Mouse (Mus musculus) retina, postnatal 1 day (tissue): ENCODE data around the gene Kif26b.

ENCODE experiments used
- DNase-seq: peaks from one replicate; pipeline ENCODE4 v3.0.0-alpha.2; 2012

The Kif26b gene

DNA sequence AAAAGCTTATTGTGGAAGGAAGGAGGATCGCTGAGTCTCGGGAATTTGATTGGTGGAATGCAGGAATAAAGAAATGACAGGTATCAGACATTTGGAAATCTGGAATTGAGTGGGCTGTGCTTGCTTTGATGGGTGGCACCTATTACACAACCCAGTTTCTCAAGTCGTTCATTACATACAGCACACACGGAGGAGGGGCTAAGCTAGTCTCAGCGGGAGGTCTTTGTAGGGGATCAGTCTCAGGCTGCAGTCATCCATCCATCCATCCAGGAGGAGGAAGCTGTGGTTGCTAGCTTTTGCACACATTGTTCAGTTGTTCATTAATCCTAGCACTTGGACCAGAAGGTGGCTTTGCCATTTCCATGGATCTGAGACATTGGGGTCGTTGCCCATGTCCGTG is 137.6 kb downstream of the Kif26b start:
- DNase-seq: no peak

DNA sequence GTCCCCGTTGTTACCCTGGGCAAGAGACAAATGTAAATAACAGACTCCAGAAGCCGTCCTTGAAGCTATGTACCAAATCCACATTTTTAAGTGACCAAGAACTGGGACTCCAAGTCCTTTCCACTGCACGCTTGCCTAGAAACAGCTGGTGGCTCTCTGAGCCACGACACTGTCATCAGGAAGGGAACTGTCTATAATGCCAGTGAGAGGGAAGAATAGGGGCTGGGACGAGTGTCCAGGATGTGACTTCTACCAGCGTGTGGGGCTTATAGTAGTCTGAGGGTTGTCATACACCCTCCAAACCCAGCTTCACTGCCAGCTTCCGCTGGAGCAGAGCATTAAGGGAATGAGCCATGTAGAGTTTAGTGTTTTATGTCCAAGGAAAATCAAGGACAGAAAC is 138.9 kb downstream of the Kif26b start:
- DNase-seq: no peak

DNA sequence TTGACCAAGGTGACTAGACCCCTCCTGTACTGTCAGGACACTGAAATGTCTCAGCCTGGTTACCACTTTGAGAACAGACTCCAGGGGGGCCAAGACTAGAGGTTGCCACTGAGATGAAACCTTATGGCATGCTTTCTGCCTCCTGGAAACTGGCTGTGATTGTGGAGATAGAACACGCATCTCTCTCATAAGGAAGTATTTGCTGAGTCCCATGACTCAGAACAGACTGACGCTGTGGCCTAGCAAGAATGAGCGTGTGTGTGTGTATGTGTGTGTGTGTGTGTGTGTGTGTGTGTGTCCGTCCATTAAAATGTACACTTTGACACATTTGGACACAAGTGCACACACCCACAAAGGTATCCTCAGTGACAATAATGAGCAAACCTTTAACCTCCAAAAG is 140.0 kb downstream of the Kif26b start:
- DNase-seq: no peak

DNA sequence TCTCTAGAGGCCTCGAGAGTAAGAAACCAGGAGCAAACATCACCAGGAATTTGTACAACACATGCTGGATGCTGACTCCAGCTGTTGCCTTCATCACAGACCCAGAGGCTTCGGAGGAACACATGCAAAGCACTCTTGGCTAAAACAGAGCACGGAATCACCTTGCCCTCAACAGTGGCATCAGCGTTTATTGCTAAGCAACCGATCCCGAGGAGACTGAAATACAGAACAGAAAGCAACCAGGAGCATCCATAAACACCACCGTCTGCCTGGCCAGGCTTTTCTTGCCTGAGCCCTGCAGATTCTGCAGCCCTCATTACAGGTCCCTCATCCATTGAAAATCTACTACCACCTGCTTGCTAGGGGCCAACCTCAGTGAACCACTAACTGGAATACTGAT is 144.1 kb downstream of the Kif26b start:
- no peak for DNase-seq

DNA sequence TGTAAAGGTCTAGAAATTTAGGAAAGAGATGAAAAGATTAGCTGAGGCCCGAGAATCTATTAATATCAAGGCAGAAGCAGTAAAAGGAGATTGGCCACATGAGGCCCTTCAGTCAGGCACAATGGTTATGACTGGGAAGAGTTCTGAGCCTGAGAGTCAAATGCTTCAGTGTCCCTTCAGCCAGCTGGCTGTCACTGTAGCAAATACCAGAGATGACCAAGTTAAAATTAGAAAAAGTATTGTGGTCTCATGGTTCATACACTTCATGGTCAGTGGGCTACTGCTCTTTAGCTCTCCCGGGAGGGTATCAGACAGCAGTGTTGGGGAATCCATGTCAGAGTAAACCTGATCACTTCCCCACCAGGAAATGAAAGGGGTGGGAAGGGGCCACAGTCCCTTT is 144.6 kb downstream of the Kif26b start:
- no peak for DNase-seq

DNA sequence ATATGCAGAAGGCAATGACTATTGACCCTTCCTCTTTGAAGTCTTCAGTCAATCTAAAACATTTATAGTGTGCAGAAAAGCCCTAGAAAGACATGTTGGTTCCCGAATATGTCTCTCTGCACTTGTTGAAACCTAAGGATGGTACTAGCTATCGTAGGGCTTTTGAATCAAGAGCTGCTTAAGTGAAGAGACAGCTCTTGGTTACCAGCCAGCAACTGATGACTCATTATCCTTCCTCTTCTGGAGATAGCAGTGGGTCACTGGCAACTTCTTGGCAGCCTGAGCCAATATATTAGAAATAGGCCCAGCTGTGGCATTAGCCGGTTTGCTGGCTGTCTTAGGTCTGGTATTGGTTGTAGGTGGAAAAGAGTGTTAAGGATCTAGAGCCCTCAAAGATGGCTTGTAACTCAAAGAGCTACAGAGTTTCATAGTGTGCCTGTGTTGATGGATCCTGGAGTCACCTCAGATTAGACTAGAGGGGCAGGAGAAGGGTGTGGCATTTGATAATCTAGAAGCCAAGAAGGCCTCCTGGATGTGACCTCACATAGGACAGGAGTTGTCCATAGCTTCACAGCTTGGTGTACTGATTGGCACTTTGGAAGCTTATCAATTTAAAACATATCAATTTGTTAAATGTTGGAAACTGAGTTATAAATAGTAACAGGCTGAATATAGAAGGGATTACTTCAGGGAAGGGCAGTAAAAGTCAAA is 146.8 kb downstream of the Kif26b start:
- DNase-seq: no peak

DNA sequence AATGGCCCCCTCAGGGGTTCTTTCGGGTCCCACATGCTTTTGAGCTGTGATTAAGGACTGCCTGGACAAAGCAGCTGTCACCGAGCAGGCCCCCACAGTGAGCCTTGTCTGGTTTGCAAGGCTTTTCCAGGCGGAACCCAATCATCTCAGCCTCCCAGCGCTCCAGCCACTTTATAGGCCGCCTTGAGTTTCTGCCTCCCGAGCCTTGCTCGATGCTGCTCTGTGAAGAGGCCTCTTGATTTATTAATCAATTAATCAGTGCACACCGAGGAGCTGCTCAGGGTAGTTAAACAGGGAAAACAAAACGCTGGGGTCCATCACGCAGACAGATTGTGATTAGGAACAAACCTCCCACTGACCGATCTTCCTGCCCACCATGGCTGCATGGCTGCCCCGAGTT is 148.2 kb downstream of the Kif26b start:
- DNase-seq: no peak

DNA sequence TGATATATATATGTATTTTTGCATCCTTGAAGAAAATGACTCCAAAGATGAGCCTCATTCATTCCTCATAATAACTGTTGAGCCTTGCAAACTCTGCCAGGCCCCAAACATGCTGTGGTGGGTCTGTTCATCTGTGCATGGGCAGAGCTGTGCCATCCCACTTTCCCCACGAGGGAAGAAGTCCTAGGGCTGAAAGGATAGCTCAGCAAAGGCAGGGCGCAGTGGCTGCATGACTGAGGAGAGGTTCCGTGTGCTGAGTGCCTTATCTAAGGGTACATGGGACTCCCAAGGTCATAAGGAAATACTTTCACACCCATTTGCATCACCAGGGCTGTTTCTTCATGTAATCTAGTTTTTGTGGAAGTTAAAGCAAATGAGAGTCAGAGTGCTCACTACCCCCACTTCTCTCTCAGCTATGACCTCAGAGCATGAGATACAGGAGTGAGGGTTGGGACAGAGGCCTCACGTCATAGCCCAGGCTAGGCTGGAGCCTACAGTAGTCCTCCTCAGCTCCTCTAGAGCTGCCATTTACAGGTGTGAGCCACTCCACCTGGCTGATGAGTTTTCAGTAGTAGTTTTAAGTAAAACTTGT is 148.8 kb downstream of the Kif26b start:
- DNase-seq: no peak

DNA sequence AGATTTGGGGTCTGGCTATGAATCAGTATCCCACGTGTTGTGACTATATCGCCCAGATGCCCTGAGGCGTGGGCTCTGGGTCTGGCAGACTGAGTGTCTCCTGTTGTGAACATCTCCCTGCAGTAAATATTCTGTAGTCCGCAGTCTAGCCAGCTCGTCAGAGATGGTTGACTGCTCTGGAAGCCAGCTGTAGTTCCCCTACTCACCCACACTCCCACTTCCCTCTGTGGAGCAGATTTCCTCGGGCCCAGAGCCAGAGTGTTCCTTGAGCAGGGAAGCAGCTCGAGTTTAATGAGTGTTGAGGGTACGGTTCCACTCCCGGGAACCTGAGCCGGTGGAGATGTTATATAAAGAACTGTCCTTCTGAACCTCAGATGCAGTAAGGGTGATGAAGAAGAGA is 154.7 kb downstream of the Kif26b start:
- no peak for DNase-seq

DNA sequence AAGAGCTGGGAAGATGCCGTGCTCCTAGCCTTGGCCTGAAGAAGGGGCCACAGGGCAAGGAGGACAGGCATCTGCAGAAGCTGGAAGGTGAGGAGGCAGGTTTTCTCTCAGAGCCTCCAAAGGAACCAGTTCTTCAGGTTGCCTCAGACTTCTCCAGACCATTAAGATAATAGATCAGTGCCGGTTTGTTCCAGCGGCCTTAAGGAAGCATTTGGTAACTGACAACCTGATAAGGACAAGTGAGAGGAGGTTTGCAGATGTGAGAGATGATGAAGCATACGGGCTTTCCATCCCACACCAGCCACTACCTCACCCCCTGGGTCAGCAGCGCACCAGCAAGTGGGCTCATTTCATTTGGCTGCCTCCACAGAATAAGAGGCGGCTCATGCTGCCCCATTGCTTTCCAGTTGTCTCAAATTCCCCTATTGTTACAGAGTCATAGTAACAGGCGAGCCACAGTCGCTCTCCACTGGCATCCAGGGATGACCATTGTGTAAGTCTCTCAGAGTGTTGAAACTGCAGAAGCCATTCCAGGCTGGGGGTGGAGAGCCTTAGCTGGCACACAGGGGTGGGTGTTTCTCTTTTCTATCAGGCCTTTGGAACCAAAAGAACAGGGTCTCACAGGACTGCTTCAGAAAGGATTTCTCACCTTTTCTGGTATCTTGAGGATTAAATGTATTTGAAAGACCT is 156.2 kb downstream of the Kif26b start:
- DNase-seq: no peak

DNA sequence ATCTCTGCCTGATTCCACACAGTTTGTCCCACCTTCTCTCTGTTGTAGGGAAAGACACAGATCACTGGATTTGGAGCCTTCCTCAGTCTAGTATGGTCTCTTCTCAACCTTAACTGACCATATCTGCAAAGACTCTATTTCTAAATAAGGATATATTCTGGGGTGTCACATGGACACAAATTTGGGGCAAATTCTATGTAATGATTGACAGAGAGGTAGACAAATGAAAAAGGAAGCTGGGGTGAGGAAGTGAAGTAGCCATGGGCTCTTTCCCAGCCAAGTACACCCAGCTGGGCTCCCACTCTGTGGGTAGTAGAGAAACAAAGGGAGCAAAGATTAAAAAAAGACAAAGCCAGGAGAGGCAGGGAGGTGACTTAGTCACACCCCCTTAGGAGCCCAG is 158.0 kb downstream of the Kif26b start:
- no peak for DNase-seq

DNA sequence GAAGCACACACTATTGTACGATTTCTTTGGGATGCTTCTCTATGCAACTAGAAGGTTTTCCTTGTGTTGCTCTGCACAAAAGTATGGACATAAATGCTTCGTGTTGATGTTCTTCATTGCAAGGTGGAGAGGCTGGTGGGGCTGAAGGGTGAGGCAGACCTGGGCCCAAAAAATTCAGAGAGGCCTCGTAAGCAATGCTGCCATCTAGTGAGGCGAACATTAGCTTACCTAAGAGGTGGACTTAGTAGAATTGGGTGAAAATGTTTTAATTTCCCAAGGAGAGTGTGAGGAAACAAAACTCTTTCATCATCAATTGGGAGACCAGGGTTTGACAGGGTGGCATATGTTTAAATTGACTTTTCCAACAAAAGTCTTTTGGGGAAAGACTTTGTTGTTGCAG is 160.6 kb downstream of the Kif26b start:
- DNase-seq: no peak

DNA sequence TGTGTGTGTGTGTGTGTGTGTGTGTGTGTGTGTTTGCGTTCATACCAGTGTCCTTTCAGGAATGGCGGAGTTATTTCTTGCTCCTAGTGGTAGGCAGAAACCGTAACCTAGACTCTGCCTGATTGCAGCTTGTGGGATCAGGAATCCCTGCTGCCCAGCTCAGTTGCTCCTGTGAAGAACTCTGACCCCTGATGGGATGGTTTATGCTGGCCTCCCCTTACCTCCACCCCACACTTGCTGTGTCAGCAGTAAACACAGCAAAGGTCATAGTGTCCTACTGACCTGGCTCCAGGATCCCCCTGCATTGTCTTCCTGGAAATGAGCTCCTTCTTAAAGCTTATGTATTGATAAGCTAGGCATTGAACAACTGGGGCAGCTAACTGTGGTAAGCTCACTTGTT is 162.8 kb downstream of the Kif26b start:
- DNase-seq: no peak

DNA sequence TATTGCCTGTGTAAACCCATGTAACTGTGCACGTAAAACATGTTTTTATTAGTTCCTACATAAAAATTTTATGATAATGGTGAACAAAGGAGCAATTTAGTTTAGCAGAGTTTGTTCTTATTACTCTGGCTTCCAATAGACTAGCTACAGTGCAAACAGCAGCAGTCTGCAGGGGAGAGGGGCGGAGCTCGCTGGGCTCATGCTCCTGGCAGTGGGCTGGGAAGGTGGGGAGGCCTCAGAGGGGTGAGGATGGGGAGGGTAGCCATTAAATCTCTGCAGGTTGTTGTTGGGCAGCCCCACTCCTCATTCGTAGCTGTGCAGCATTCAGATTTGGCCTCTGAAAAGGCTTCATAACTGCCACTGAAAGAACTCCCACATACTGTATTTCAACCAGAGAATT is 171.2 kb downstream of the Kif26b start:
- DNase-seq: no peak

DNA sequence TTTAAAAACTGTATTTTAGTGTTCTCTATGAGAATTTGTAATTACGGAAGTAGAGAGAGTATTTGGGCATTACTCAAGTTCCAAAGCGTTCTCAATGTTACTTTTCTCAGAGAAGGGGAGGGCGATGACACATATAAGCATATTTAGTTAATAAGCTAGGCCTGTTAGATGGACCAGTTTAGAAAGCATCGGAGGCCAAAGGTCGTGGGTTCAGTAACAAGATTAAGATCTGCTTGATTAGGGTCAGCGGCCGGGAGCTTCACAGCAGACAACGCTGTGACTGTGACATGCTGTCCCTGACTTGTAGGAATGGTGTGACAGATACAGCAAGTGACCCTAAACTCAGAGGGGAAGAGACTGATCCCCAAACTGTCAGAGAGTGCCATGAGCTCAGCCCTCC is 174.6 kb downstream of the Kif26b start:
- peak; percentile 48 for DNase-seq

DNA sequence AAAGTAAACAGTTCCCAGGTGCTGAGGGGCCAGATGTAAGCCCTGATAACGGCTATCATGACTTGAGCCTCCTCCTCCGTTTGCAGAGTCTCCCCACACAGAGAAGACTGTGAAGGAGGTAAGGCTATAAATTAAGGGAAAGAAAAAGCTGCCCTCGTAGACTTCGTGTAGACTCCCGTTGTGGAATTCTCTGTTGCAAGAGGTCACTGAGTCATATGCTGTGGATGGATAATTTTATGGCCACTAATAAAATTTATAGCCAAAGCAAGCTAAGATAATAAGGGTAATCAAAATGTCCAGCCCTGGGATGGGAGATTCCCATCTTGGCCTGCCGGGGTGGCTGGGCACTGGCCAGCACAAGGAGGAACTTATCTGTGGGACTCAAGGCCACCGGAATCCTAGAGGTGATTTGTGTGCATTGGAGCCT is 179.0 kb downstream of the Kif26b start:
- no peak for DNase-seq

DNA sequence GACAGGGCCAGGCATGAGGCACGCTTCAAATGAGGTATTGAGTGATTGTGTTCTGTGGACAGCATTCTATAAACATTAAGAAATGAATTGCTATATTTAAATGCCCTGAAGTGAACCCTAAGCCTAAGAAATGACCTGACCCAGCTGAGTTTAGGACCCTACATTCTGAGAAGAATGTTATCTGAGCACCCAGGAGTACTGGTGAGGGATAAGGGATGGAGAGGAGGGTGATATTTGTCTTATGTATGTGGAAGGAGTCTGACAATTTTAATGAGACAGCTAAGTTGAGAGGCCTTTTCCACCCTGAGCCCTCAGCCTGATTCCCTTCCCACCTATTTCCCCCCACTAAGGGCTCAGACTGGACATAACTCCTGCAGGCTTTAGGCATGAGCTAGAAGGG is 179.4 kb downstream of the Kif26b start:
- no peak for DNase-seq

DNA sequence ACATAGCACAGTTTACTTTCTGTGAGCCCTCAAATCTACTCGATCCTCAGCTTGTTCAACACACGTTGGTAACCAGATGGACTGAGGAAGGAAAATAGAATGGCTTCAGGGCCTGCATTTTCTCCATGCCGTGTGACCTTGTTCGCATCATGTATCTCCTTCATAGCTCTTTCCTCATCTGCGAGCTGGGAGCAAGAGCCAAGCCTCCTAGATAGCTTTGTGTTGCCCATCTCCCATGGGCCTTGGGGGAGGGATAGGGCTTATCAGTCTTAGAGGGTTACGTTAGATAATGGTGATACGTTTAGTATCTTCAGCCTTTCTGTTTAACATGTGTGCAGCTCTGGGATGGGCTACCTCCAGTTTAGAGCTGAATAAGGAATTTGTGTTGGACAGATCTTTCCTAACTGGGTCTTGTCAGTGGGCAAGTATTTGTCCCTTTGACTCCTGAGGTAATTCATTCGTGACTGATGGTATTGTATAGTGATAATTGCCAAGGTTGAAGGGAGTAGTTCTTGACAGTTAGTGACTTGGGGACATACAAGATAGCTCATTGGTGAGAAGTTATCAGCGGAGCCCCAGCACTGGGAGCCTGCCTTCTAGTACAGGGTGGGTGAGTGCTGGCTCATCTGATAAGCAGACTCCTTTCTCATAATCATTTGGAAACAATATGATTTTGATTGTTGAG is 183.4 kb downstream of the Kif26b start:
- no peak for DNase-seq

DNA sequence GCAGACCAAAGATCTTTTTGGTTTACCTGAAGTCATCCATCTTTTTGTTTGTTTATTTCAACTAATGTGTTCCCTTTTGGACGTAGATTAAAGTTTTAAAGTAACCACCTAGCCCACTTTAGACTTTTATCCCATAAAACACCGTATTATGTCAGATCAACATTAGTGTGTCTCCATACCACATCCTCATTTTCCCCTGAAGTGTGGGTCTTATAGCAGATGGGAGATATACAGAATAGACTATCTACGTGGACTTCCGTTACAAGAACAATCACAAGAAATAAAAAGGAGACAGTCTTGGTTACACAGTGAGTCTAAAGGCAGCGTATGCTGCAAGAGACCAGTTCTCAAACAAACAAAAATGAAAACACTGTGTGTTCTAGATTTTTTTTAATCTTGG is 185.3 kb downstream of the Kif26b start:
- no peak for DNase-seq

DNA sequence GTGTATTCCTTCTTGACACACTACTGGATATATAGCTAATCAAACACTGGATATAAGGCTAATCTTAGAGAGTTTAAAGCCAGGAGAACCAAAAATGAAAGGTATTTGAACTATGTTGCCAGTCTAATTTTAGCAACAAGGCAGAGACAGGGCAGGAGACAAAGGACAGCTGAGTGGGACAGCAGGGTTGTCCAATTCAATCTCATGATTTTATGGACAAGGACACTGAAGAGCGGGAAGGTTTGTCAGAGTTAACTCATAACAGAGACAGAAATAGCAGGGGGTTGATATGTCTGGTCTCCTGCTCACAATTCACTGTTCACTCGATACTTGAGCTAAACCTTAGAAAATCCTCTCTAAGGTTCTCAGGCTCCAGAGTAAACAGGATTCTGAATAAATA is 187.5 kb downstream of the Kif26b start:
- DNase-seq: no peak

DNA sequence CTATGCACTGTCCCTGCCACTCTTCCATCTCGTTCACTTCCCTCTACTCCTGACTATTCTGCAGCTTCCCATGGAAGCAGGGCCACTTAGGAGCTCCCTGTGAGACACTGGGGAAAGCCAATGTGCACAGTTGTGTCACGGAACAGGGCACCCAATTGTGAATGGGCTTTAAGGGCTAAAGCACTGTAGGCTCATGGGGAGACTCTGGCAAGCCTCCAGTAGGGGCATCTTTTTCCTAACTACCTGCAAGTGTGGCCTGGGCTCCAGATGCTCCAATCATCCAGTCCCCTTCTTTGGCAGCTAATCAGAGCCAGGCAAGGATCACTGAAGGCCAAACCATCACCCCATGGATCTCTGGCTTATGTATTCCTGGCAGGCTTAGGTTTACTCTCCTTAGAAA is 191.9 kb downstream of the Kif26b start:
- no peak for DNase-seq

DNA sequence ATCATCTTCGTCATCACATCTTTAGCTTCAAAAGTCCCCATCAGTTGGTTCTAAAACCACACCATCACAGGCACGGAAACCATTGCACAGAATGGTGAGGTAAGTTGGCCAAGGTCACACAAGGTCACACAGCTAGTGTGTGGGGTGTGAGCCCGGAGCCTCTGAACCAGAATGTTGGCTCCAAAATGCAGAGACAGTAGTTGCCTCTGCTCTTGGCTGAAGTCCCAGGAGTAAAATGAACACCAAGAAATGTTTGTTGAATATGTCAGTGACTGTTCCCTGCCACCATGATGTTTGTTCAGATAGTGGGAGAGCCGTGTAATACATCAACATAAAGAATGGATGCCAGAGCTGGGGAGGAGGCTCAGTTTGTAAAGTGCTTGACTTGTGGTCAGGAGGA is 193.9 kb downstream of the Kif26b start:
- DNase-seq: no peak

DNA sequence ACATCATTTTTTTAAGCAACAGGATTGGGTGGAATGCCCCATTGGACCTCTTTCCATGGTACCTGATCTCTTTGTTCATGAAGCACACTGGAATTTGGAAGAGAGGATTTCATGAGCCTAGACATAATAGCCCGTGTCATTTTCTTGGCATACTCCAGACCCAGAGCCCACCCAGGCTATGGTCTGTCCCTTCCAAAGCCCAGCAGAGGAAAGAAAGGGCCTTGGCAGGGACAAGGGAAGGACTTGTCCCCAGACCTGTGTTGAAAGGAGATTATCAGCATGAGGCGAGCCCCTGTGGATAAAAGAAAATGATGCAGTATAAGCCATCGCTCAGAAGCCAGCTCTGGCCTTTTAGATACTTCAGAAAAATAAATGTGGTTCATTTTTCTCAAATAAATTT is 196.6 kb downstream of the Kif26b start:
- DNase-seq: no peak

DNA sequence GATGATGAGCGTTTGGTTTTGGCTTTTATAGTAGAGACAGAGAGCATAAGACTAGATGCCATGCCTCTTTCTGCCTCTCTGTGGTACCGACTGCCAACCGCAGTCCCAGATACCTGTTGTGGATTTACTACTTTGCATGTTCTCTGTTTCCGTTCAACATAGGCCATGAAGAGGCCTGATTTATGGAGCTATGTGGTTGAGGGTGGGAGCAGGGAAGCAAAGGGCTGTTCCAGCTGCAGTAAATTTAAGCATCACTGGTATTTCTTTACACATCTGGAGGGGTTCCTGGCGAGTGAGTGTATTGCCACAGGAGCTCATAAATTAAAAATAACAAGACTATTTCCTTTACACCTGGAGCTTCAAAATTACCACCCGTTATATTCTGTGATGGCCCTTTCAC is 199.3 kb downstream of the Kif26b start:
- no peak for DNase-seq
